Mouse (Mus musculus): ENCODE measurements around the gene Gpr152. TPM values are rescaled to one million over a fixed set of nuclear protein-coding genes. Genes with fewer than 3 reads are reported as not detected.

The Gpr152 gene
- polyA plus RNA-seq (2017; shearing (Covaris generic)) = not detected

GRCm38 (mm10) chr19:4139446-4139845 lies at the start of gene Gpr152:
TSS of gene Gpr152 (plus strand) at chr19:4139787.

GRCm38 (mm10) chr19:4096642-4097440 lies 42.7 kb upstream of the Gpr152 start, which contains the start of gene Cdk2ap2:
TSS of gene Cdk2ap2 (plus strand) at chr19:4097182.

GRCm38 (mm10) chr19:4099837-4100717 lies 39.5 kb upstream of the Gpr152 start, which contains the start of gene Pitpnm1:
TSS of gene Pitpnm1 (plus strand) at chr19:4099998.

GRCm38 (mm10) chr19:4125741-4126696 lies 13.6 kb upstream of the Gpr152 start, which contains the start of gene Aip:
TSS of gene Aip (minus strand) at chr19:4125858.

GRCm38 (mm10) chr19:4143759-4144268 lies 4.2 kb downstream of the Gpr152 start, which contains the start of gene Cabp4:
TSS of gene Cabp4 (minus strand) at chr19:4144033.

GRCm38 (mm10) chr19:4148491-4148806 lies 8.9 kb downstream of the Gpr152 start, which contains the start of gene Coro1b:
TSS of gene Coro1b (plus strand) at chr19:4148619.

GRCm38 (mm10) chr19:4153232-4153654 lies 13.7 kb downstream of the Gpr152 start, which contains the start of gene Ptprcap:
TSS of gene Ptprcap (plus strand) at chr19:4153604.

GRCm38 (mm10) chr19:4162646-4163542 lies 23.3 kb downstream of the Gpr152 start, which contains the start of gene Rps6kb2:
TSS of gene Rps6kb2 (minus strand) at chr19:4163354.

GRCm38 (mm10) chr19:4175368-4175947 lies 35.9 kb downstream of the Gpr152 start, which contains the start of gene Carns1:
TSS of gene Carns1 (minus strand) at chr19:4175479.

GRCm38 (mm10) chr19:4190831-4191334 lies 51.3 kb downstream of the Gpr152 start, which contains the start of gene Tbc1d10c:
TSS of gene Tbc1d10c (minus strand) at chr19:4191284.

GRCm38 (mm10) chr19:4191528-4192250 lies 52.1 kb downstream of the Gpr152 start, which contains the start of gene Ppp1ca:
TSS of gene Ppp1ca (plus strand) at chr19:4192065.

Other genes starting within 250 kb of the Gpr152 start
- gene Tcirg1, start 232.7 kb upstream of the Gpr152 start, polyA plus RNA-seq (2017; shearing (Covaris generic)) = 66.4 TPM
- 118 TPM for gene Ndufs8, start 227.0 kb upstream of the Gpr152 start, polyA plus RNA-seq (2017; shearing (Covaris generic))
- gene Aldh3b1, start 210.0 kb upstream of the Gpr152 start, polyA plus RNA-seq (2017; shearing (Covaris generic)) = 0.20 TPM
- gene Unc93b1, start 204.6 kb upstream of the Gpr152 start, polyA plus RNA-seq (2017; shearing (Covaris generic)) = 37.0 TPM
- gene Aldh3b3, start 181.1 kb upstream of the Gpr152 start, polyA plus RNA-seq (2017; shearing (Covaris generic)) = 0.29 TPM
- gene Aldh3b2, start 167.5 kb upstream of the Gpr152 start, polyA plus RNA-seq (2017; shearing (Covaris generic)) = not detected
- gene Acy3, start 153.2 kb upstream of the Gpr152 start, polyA plus RNA-seq (2017; shearing (Covaris generic)) = not detected
- gene Tbx10, start 147.0 kb upstream of the Gpr152 start, polyA plus RNA-seq (2017; shearing (Covaris generic)) = not detected
- 12.7 TPM for gene Nudt8, start 139.2 kb upstream of the Gpr152 start, polyA plus RNA-seq (2017; shearing (Covaris generic))
- gene Gm49405, start 139.2 kb upstream of the Gpr152 start, polyA plus RNA-seq (2017; shearing (Covaris generic)) = 0.85 TPM
- 2.1 TPM for gene Doc2g, start 136.5 kb upstream of the Gpr152 start, polyA plus RNA-seq (2017; shearing (Covaris generic))
- gene Ndufv1, start 127.0 kb upstream of the Gpr152 start, polyA plus RNA-seq (2017; shearing (Covaris generic)) = 109 TPM
- gene Gstp1, start 101.8 kb upstream of the Gpr152 start, polyA plus RNA-seq (2017; shearing (Covaris generic)) = 392 TPM
- gene Gstp2, start 93.8 kb upstream of the Gpr152 start, polyA plus RNA-seq (2017; shearing (Covaris generic)) = not detected
- 42.6 TPM for gene Gstp3, start 80.2 kb upstream of the Gpr152 start, polyA plus RNA-seq (2017; shearing (Covaris generic))
- not detected for gene Cabp2, start 58.2 kb upstream of the Gpr152 start, polyA plus RNA-seq (2017; shearing (Covaris generic))
- gene Cdk2ap2, start 42.6 kb upstream of the Gpr152 start, polyA plus RNA-seq (2017; shearing (Covaris generic)) = 550 TPM
- 224 TPM for gene Pitpnm1, start 39.8 kb upstream of the Gpr152 start, polyA plus RNA-seq (2017; shearing (Covaris generic))
- 157 TPM for gene Aip, start 13.9 kb upstream of the Gpr152 start, polyA plus RNA-seq (2017; shearing (Covaris generic))
- not detected for gene Cabp4, start 4.2 kb downstream of the Gpr152 start, polyA plus RNA-seq (2017; shearing (Covaris generic))
- 214 TPM for gene Coro1b, start 8.8 kb downstream of the Gpr152 start, polyA plus RNA-seq (2017; shearing (Covaris generic))
- 375 TPM for gene Ptprcap, start 13.8 kb downstream of the Gpr152 start, polyA plus RNA-seq (2017; shearing (Covaris generic))
- 57.9 TPM for gene Rps6kb2, start 23.6 kb downstream of the Gpr152 start, polyA plus RNA-seq (2017; shearing (Covaris generic))
- gene Carns1, start 35.7 kb downstream of the Gpr152 start, polyA plus RNA-seq (2017; shearing (Covaris generic)) = 13.1 TPM
- 416 TPM for gene Tbc1d10c, start 51.5 kb downstream of the Gpr152 start, polyA plus RNA-seq (2017; shearing (Covaris generic))
- 774 TPM for gene Ppp1ca, start 52.3 kb downstream of the Gpr152 start, polyA plus RNA-seq (2017; shearing (Covaris generic))
- gene Rad9a, start 61.9 kb downstream of the Gpr152 start, polyA plus RNA-seq (2017; shearing (Covaris generic)) = 28.5 TPM
- gene Clcf1, start 74.5 kb downstream of the Gpr152 start, polyA plus RNA-seq (2017; shearing (Covaris generic)) = 40.7 TPM
- gene AC109138.7, start 74.6 kb downstream of the Gpr152 start, polyA plus RNA-seq (2017; shearing (Covaris generic)) = not detected
- gene Pold4, start 92.1 kb downstream of the Gpr152 start, polyA plus RNA-seq (2017; shearing (Covaris generic)) = 59.6 TPM
- gene Ssh3, start 129.4 kb downstream of the Gpr152 start, polyA plus RNA-seq (2017; shearing (Covaris generic)) = 0.32 TPM
- gene Ankrd13d, start 143.3 kb downstream of the Gpr152 start, polyA plus RNA-seq (2017; shearing (Covaris generic)) = 7.9 TPM
- 205 TPM for gene Grk2, start 166.4 kb downstream of the Gpr152 start, polyA plus RNA-seq (2017; shearing (Covaris generic))